Mouse (Mus musculus) ES-E14 (cell line): ENCODE measurements at regions not wholly inside any gene's neighbourhood (a gene's known extent, or its start where the extent isn't known, plus 50 kb on each side); places are given as distances from the start of the nearest gene placed in this dataset.
A peak's percentile ranks its signal among the peaks of the same experiment; 100 is the strongest.

Source experiments
- DNase-seq: peaks from one replicate; pipeline ENCODE4 v3.0.0-alpha.2; 2013; ENCODE audit warnings: low read depth, low spot score
- H3K27ac ChIP-seq: 2 replicates; pipeline ENCODE4 v1.5.1; 2012; ENCODE audit warnings: low read depth, mild to moderate bottlenecking, low read length, moderate library complexity, mixed read lengths; ENCODE audit not compliant: poor library complexity, insufficient read depth, severe bottlenecking
- H3K36me3 ChIP-seq: 2 replicates; pipeline ENCODE4 v1.6.1; 2012; ENCODE audit warnings: mild to moderate bottlenecking, low read length, moderate library complexity, mixed read lengths; ENCODE audit not compliant: control insufficient read depth, poor library complexity, insufficient read depth, severe bottlenecking
- H3K4me1 ChIP-seq, 2 experiments: fragments of 150-350 bp in 1 of 2; sonication (generic) in 1 of 2; 2 replicates each; pipeline ENCODE4 v1.6.1; 2012; ENCODE audit warnings: low read length in 2 of 2, mild to moderate bottlenecking in 1 of 2, mixed read lengths in 1 of 2; ENCODE audit not compliant: control insufficient read depth in 2 of 2, insufficient read depth in 2 of 2, poor library complexity in 1 of 2
- H3K4me3 ChIP-seq, 2 experiments: fragments of 150-350 bp in 1 of 2; sonication (generic) in 1 of 2; 2 replicates each; pipeline ENCODE4 v1.5.1; 2012; ENCODE audit warnings: low read length in 2 of 2, low read depth in 1 of 2, mild to moderate bottlenecking in 1 of 2, mixed read lengths in 1 of 2; ENCODE audit not compliant: insufficient read depth in 1 of 2, poor library complexity in 1 of 2, severe bottlenecking in 1 of 2
- H3K9ac ChIP-seq: 2 replicates; pipeline ENCODE4 v1.6.1; 2012; ENCODE audit warnings: low read depth, mild to moderate bottlenecking, low read length, mixed read lengths; ENCODE audit not compliant: poor library complexity, insufficient read depth, severe bottlenecking
- H3K9me3 ChIP-seq: fragments of 150-350 bp; sonication (generic); 2 replicates; pipeline ENCODE4 v1.6.1; 2012; ENCODE audit warnings: low read depth, mild to moderate bottlenecking, low read length; ENCODE audit not compliant: control insufficient read depth, insufficient read depth
- CHD2 ChIP-seq: IDR thresholded peaks from 2 replicates; pipeline ENCODE4 v1.6.1; 2014; ENCODE audit warnings: mild to moderate bottlenecking, low read depth, low read length, inconsistent platforms
- HCFC1 ChIP-seq: IDR thresholded peaks from 2 replicates; pipeline ENCODE4 v1.6.1; 2012; ENCODE audit warnings: low read length, inconsistent platforms, borderline replicate concordance; ENCODE audit not compliant: insufficient read depth
- MAFK ChIP-seq: IDR thresholded peaks from 2 replicates; pipeline ENCODE4 v1.6.1; 2014; ENCODE audit warnings: mild to moderate bottlenecking, low read depth, low read length, inconsistent platforms; ENCODE audit not compliant: insufficient read depth
- ZC3H11A ChIP-seq: IDR thresholded peaks from 2 replicates; pipeline ENCODE4 v1.6.1; 2012; ENCODE audit warnings: low read depth, mild to moderate bottlenecking, inconsistent platforms, low read length, borderline replicate concordance
- ZNF384 ChIP-seq: IDR thresholded peaks from 2 replicates; pipeline ENCODE4 v1.6.1; 2012; ENCODE audit warnings: low read depth, low read length, inconsistent platforms
- in situ Hi-C, 2 experiments: fragments of 600-800 bp; cut with MboI; formaldehyde crosslinking; loops; one replicate each; pipeline ENCODE4 v1.15.1; 2025; ENCODE audit warnings: low sequenced_read_pairs in 2 of 2, inconsistent platforms in 1 of 2; ENCODE audit not compliant: unreplicated experiment in 2 of 2

DNA sequence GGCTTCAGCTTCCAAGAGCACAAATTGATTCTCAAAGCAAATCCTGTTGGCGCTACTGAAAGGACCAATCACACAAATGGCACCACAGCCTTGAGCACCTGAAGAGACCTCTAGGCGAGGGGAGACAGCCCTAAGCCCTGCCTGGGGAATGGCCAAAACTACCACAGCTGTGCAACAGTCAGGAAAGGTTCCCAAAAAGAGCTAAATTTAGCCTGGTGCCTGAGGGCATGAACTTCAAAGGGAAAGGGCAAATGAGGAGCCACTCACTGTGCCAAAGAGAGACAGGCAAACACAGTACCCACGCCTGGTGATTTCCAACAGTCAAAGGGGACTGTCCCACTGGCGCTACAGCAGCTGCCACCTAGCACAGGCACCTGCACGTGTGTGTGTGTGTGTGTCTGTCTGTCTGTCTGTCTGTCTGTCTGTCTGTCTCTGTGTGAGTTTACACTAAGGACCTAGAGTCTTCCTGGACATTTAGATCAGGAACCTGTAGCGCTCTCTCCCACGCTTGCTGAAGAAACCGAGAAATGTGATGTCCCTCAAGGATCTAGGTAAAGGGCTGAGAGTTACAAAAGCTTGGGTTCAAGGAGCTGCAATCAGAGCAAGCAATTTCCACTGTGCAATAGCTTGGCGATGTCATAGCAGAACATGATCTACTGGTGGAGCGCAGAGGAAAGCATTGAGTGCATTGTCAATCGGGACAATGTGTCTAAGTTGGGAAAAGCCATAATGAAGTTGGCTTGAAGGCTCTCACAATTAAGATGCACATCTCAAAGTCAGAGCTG lies 90.8 kb upstream of the Teddm2 start:
- TF ChIP-seq HCFC1 (no peak), CHD2 (no peak), ZNF384 (no peak), MAFK (no peak), ZC3H11A (no peak)
- no peak overlapping the region for H3K4me3 ChIP-seq
- in situ Hi-C loops = no loop called here
- no peaks in the 10 kb centered on the region for H3K9me3 ChIP-seq
- H3K4me1 ChIP-seq = 0 out of 4 replicates have a peak, but pooled peaks cover 0 to 2% of the 10 kb centered on the region in 2 experiments
- no peak overlapping the region for H3K27ac ChIP-seq
- no peak overlapping the region for H3K9ac ChIP-seq
- DNase-seq = no peak
- H3K36me3 ChIP-seq = no peaks in the 10 kb centered on the region

- Histone ChIP-seq H3K9ac (no peak overlapping the region), H3K27ac (no peak overlapping the region), H3K9me3 (no peaks in the 10 kb centered on the region), H3K4me1 (0 out of 4 replicates have a peak, but pooled peaks cover 0 to 2% of the 10 kb centered on the region in 2 experiments), H3K4me3 (no peak overlapping the region), H3K36me3 (no peaks in the 10 kb centered on the region)
- TF ChIP-seq MAFK (no peak), ZNF384 (no peak), CHD2 (no peak), HCFC1 (no peak), ZC3H11A (no peak)
- in situ Hi-C loops = no loop called here
- DNase-seq = no peak
Measured at GRCm38 (mm10) chr1:153992466-153992865, 92.4 kb upstream of the Teddm2 start.

DNA sequence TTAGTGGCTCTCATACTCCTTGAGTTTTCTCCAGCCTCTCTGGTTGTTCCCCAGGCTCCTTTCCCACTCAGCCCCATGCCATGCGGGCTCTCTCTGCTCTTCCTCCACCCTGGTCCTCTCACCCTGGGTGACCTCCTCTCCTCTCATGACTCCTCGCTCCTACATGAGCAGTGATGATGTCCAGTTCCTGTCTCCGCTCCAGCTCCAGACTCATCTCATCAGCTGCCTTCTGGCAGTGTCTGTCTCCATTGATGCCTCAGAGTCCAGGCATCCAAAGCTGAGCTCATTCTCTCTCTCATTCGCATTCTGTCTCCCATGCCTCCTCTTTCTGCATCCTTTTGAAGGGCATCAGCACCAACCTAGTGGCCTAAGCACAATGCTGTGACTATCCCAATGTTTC lies 94.8 kb upstream of the Teddm2 start:
- Histone ChIP-seq H3K27ac (no peak overlapping the region), H3K4me3 (no peak overlapping the region), H3K9ac (no peak overlapping the region), H3K4me1 (0 out of 4 replicates have a peak, but pooled peaks cover 0 to 2% of the 10 kb centered on the region in 2 experiments), H3K36me3 (no peaks in the 10 kb centered on the region), H3K9me3 (no peaks in the 10 kb centered on the region)
- in situ Hi-C loops = no loop called here
- DNase-seq = no peak
- no peak for TF ChIP-seq CHD2
- no peak for TF ChIP-seq HCFC1
- TF ChIP-seq ZC3H11A = no peak
- TF ChIP-seq ZNF384 = no peak
- TF ChIP-seq MAFK = no peak

DNA sequence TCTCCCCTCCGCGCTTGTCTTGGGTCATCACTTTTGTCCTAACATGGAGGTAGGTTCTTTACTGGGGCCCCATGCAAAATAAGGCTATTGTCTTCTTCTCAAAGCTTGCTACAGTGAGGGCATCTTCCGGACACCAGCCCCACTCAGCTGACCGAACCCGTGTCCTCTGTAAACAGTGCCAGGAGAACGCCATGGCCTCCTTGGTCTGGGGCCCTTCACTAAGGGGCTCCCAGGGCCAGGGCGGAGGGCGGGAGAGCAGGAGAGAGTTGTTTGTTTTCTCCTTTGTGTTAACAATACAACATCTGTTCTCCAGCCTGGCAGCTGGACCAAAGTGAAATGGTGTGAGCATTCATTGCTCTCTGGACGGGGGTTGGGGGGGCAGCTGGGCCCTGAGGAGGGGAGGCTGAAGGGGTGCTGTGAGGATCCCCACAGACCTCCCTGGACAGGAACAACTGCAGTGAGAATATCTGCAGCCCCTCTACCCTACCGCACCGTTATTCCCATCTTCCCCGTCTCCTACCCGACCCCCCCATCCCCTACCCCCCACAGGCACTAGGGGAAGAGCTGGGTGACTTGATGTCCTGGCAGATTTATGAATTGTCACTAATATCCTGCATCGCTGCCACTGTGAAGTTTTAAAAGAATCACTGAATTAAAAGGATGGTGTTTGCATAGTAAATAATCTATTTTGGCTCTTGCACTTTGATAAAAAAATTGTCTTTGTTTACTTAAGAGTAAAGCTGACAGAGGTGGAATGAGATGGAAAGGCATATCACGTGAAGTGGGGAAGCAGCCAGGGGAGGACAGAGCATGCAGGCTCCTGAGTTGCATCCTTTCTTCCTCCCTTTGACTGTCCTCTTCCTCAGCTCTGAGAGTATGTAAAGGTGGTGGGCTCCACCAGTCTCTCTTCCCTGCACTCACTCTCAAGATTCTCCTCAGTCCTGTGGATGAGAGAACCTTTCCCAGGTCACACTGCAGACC lies 97.5 kb upstream of the Teddm2 start:
- H3K4me1 ChIP-seq = 0 out of 4 replicates have a peak, but pooled peaks cover 0 to 1% of the 10 kb centered on the region in 2 experiments
- H3K9me3 ChIP-seq = no peaks in the 10 kb centered on the region
- 0 out of 4 replicates have a peak overlapping the region, but pooled peaks of 1 of the 2 experiments have one; percentile 24 for H3K4me3 ChIP-seq
- H3K9ac ChIP-seq = no peak overlapping the region
- no peak for TF ChIP-seq CHD2
- TF ChIP-seq HCFC1 = no peak
- no peak for TF ChIP-seq MAFK
- no peak for TF ChIP-seq ZNF384
- no peak for TF ChIP-seq ZC3H11A
- no peaks in the 10 kb centered on the region for H3K36me3 ChIP-seq
- in situ Hi-C loops = no loop called here
- no peak for DNase-seq
- H3K27ac ChIP-seq = no peak overlapping the region
